Mouse (Mus musculus) cerebellum, adult 2 months (tissue): ENCODE measurements around the gene Npb. TPM values are rescaled to one million over a fixed set of nuclear protein-coding genes. Genes with fewer than 3 reads are reported as not detected.
"Not testable (repeated sequence)": the region's sequence is repeated elsewhere in the genome, so short reads cannot be mapped to it uniquely, and the experiment has no call there.

Experiments used
- DNase-seq, 2 experiments: peaks; one replicate each; pipeline ENCODE4 v3.0.0; 2021
- H3K27ac ChIP-seq: fragments of 200-500 bp; 2 replicates; pipeline ENCODE4 v1.5.1; 2012; ENCODE audit warnings: low read length, control low read depth, inconsistent platforms; ENCODE audit not compliant: insufficient read depth
- H3K27me3 ChIP-seq: fragments of 200-500 bp; 2 replicates; pipeline ENCODE4 v1.6.1; 2012; ENCODE audit warnings: inconsistent platforms, mild to moderate bottlenecking, low read length, moderate library complexity; ENCODE audit not compliant: control insufficient read depth, insufficient read depth
- H3K4me1 ChIP-seq: fragments of 200-500 bp; 2 replicates; pipeline ENCODE4 v1.6.1; 2011; ENCODE audit warnings: low read length; ENCODE audit not compliant: control insufficient read depth, insufficient read depth
- H3K4me3 ChIP-seq: fragments of 200-500 bp; replicated peaks from 2 replicates; pipeline ENCODE3; 2011; ENCODE audit warnings: mild to moderate bottlenecking, low read depth, low read length, control low read depth; ENCODE audit not compliant: insufficient read depth
- CTCF ChIP-seq: fragments of 200-500 bp; IDR thresholded peaks from 2 replicates; pipeline ENCODE4 v1.5.1; 2011; ENCODE audit warnings: low read depth, mild to moderate bottlenecking, control low read depth, low read length, moderate library complexity, borderline replicate concordance; ENCODE audit not compliant: insufficient read depth
- POLR2A ChIP-seq: fragments of 200-500 bp; IDR thresholded peaks from 2 replicates; pipeline ENCODE4 v1.6.1; 2011; ENCODE audit warnings: low read length, control low read depth, borderline replicate concordance; ENCODE audit not compliant: insufficient read depth
- WGBS: fragments of 180-500 bp; shearing (Covaris S2); methylation state at CpG from one replicate; pipeline ENCODE4 v1.1.7; 2018; 5-methylcytosine and 5-hydroxymethylcytosine counted together
- polyA plus RNA-seq: library from polyadenylated mRNA; depleted of rRNA; stranded (reverse); fragments of >200 nt; gene quantifications from 2 replicates; pipeline ENCODE4 v1.2.3, GENCODE M21; 2012

The Npb gene
- polyA plus RNA-seq, 1 experiment = 5.6 TPM

GRCm38 (mm10) chr11:120582268-120582981, 25.9 kb upstream of the Npb start:
- no peaks in the 10 kb centered on the region for H3K27me3 ChIP-seq
- H3K27ac ChIP-seq = peak overlapping the region; percentile 88
- H3K4me1 ChIP-seq = peaks cover 13% of the 10 kb centered on the region
- peak overlapping the region; percentile 73 for H3K4me3 ChIP-seq
- 65% methylated on average over 8 of the region's 8 CpGs for WGBS
- TF ChIP-seq CTCF (peak; percentile 37; the same call in 1 of the 2 replicates), POLR2A (no peak)
- peak in 1 of 2 experiments; percentile 31 for DNase-seq

GRCm38 (mm10) chr11:120582982-120583293, 25.3 kb upstream of the Npb start:
- WGBS = 91% methylated on average over 2 of the region's 2 CpGs
- H3K4me1 ChIP-seq = peaks cover 13% of the 10 kb centered on the region
- DNase-seq, H3K27ac ChIP-seq, H3K4me3 ChIP-seq, H3K27me3 ChIP-seq: not testable (repeated sequence)

- Histone ChIP-seq H3K4me1 (peaks cover 13% of the 10 kb centered on the region), H3K4me3 (no peak overlapping the region), H3K27me3 (no peaks in the 10 kb centered on the region), H3K27ac (no peak overlapping the region)
- 94% methylated on average over 1 of the region's 1 CpGs for WGBS
- TF ChIP-seq POLR2A (no peak), CTCF (no peak)
- DNase-seq = no peak
Measured at GRCm38 (mm10) chr11:120583937-120584336, 24.3 kb upstream of the Npb start.

- Histone ChIP-seq H3K4me1 (no peaks in the 10 kb centered on the region), H3K27ac (no peak overlapping the region), H3K4me3 (no peak overlapping the region), H3K27me3 (no peaks in the 10 kb centered on the region)
- TF ChIP-seq CTCF = no peak
- no peak for TF ChIP-seq POLR2A
- 94% methylated on average over 6 of the region's 6 CpGs for WGBS
- no peak for DNase-seq
Measured at GRCm38 (mm10) chr11:120588531-120588930, 19.7 kb upstream of the Npb start.

- 0 out of 2 replicates have a peak overlapping the region, but pooled peaks have one; percentile 46 for H3K27ac ChIP-seq
- H3K27me3 ChIP-seq = no peaks in the 10 kb centered on the region
- WGBS = 2% methylated on average over 99 of the region's 99 CpGs
- peak overlapping the region; percentile 66 for H3K4me3 ChIP-seq
- H3K4me1 ChIP-seq = peaks cover 12% of the 10 kb centered on the region
- peak in 1 of 2 experiments; percentile 33 for DNase-seq
- no peak for TF ChIP-seq CTCF
Measured at GRCm38 (mm10) chr11:120597240-120598235, 10.7 kb upstream of the Npb start.

- Histone ChIP-seq H3K4me1 (peaks cover 12% of the 10 kb centered on the region), H3K4me3 (peak within 1 kb of the TSS; percentile 81), H3K27me3 (no peaks in the 10 kb centered on the region), H3K27ac (0 out of 2 replicates have a peak within 1 kb of the TSS, but pooled peaks have one; percentile 50)
- TF ChIP-seq POLR2A (no peak; the same call in 1 of the 2 replicates), CTCF (no peak)
- under 1% methylated on average over 87 of the region's 88 CpGs for whole genome bisulfite sequencing
- DNase-seq = peak; percentile 92 to 95
Measured at GRCm38 (mm10) chr11:120598283-120598989, 9.8 kb upstream of the Npb start, which contains the start of the genes Alyref and Anapc11. TSS of gene Alyref (minus strand) at chr11:120598365. TSS of gene Anapc11 (plus strand) at chr11:120598421.

GRCm38 (mm10) chr11:120598990-120599549, 9.2 kb upstream of the Npb start:
- 26% methylated on average over 17 of the region's 17 CpGs for WGBS
- Histone ChIP-seq H3K4me1 (peaks cover 12% of the 10 kb centered on the region), H3K27ac (no peak overlapping the region), H3K4me3 (peak overlapping the region; percentile 81), H3K27me3 (no peaks in the 10 kb centered on the region)
- TF ChIP-seq POLR2A = no peak
- no peak for TF ChIP-seq CTCF
- peak in 1 of 2 experiments; percentile 19 for DNase-seq
